Mouse (Mus musculus): ENCODE data around the gene Iqsec3.

The Iqsec3 gene

DNA sequence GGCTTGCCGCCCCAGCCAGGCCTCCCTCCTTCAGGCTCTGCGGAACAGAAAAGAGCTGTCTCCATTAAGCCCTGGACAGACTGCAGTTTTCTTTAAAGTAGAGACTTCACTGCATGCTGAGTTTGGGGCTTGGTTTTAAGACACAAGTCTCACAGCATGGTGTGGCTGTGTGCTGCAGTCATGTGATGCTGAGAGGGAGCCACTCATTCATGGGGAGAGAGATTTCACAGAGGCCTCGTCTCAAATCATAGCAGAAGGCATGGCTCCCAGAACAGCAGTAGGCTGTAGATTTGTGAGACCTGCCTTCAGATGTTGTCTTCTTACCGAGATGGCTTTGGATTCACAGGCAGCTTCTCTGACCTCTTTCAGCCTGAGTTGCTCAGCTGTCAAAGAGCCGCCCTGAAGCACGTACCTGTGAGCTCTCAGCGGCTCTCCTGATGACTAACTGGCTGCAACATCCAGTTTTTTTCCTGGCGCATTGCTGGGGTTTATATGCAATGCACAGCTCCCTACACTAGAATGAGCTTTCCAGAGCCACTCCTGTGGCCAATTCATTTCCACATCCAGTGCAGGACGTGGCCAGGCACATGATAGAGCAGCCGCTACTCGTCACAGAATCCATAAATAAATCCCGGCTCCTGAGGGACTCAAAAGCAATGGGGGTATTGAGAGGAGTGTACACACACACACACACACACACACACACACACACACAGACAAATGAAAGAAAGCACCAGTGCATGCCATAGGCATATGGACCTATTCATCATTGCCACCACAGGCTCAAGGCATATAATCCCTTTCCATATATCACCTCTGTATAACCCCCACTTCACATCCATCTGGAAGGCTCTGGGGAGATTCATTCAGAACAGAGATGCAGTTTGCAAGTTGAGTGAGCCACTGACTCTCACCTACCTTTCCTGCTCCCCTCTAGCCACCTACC, 18.7 kb downstream of the Iqsec3 start:
- no peak for DNase-seq (ENCODE audit: low spot score)

GRCm38 (mm10) chr6:121453776-121454175, 19.7 kb downstream of the Iqsec3 start:
- no peak for DNase-seq (ENCODE audit: low spot score)

GRCm38 (mm10) chr6:121451703-121452102, 21.8 kb downstream of the Iqsec3 start:
- no peak for DNase-seq (ENCODE audit: low spot score)

DNA sequence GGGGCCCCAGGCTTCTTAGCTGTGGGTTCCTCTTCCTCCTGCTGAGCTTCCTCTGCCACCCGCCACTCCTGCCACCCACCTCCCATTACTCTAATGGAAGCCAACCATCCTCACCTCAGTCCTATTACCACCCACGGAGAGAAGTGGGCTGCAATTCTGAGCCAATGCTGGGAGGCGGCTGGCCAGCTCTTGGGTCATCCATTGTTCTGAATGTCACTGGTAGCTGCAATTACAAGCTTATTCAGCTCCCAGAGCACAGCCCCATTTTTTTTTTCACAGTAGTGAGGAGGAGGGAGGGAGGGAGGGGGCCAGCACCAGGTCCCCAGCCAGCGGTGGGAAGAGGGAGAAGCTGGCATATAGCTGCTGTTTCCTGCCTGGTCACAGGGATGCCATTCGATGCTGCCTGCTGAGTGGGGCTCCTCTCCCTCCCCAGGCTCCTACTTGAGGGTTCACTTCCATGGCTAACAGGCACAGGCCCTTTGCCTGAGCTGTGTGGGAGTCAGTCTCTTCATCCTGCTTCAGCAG, 32.7 kb downstream of the Iqsec3 start:
- DNase-seq (ENCODE audit: low spot score): no peak

DNA sequence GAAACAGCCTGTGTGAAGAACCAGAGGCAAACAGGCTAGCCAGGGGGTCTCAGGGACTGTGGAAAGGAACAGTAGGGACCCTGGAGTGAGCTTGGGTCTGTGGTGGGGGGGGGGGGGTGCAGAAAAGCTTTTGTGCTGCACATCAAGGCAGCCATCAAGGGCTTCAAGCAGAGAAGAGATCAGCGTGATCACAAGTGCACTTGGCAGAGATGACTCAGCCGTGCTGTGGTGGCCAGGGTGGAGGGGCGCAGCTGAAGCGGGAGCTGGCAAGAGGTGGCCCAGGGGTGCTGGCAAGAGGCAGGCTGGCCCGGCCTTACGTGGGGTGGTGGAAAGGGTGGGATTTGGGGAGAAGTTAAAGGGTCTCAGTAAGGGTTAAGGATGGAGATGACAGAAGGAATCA, 48.6 kb downstream of the Iqsec3 start:
- DNase-seq (ENCODE audit: low spot score): no peak

GRCm38 (mm10) chr6:121424403-121424802, 49.1 kb downstream of the Iqsec3 start:
- DNase-seq (ENCODE audit: low spot score): no peak

GRCm38 (mm10) chr6:121412558-121413297, 60.8 kb downstream of the Iqsec3 start:
- peak; percentile 39 for DNase-seq (ENCODE audit: low spot score)

DNA sequence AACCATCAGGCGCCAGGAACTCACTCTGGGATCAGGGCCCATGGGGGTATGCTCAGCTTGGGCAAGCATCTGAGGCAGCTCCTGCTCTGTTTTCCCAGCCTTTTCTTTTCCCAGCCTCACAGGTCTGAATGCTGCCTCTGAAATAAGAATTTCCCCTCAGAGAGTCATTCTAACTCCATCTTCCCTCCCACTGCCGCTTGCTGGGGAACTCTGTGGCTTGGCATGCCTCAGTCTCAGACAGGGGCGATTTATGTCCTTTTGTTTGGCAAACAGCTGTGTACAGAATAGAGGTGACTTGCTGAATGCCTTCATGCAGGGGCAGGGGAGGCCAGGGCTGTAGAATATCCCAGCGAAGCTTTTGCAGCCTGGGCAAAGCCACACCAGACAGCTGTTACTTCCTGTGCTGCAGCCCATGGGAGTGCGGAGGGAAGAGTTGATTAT, 65.9 kb downstream of the Iqsec3 start:
- DNase-seq (ENCODE audit: low spot score): peak; percentile 28

DNA sequence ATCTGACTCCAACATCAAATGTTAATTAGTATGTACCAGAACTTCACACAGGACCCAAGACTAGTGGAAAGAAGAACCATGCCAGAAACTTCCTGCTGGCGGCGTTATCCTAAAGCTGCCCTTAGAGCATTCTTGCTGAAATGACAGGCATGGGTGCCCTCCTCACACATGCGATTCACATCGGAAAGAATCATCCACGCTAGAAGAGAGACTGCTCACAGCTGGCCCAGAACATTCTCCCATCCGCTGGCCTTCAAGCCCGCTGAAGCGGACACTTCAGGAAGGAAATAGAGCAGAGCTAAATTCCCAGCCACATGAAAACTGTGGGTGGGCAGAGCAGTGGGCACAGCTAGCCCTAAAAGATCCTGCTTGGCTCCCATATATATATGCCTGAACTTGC, 68.2 kb downstream of the Iqsec3 start:
- DNase-seq (ENCODE audit: low spot score): no peak

GRCm38 (mm10) chr6:121402661-121403244, 70.7 kb downstream of the Iqsec3 start:
- no peak for DNase-seq (ENCODE audit: low spot score)

GRCm38 (mm10) chr6:121401826-121402660, 71.4 kb downstream of the Iqsec3 start:
- DNase-seq (ENCODE audit: low spot score): no peak

GRCm38 (mm10) chr6:121401140-121401539, 72.3 kb downstream of the Iqsec3 start:
- no peak for DNase-seq (ENCODE audit: low spot score)

DNA sequence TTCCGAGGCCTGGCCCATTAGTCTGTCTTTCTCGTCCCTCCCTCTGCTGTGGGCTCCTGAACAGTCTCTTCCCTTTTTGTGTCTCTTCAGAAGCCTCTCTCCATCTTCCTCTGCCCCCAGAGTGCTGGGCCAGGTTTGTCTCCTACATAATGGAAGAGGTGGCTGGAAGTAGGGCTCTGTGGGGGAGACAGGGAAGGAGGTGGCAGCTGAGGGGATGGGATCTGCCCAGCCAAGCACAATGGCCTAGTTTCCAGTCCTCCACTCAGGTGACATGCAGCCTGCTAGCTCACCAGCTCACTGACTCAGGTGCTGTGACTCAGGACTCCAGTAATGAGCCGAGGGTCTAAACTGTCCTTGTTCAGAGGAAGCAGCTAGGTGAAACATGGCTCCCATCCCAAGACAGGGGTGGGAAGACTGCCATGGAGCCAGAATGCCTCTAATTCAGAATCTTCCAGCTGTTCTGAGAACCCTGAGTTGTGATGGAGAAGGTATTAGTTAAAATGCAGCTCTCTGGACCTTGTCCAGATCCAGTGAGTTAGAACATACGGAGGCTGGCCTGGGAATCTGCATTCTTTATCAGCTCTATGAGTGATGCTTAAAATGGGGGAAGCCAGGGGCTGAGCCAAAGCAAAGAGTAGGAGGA, 80.7 kb downstream of the Iqsec3 start:
- no peak for DNase-seq (ENCODE audit: low spot score)

DNA sequence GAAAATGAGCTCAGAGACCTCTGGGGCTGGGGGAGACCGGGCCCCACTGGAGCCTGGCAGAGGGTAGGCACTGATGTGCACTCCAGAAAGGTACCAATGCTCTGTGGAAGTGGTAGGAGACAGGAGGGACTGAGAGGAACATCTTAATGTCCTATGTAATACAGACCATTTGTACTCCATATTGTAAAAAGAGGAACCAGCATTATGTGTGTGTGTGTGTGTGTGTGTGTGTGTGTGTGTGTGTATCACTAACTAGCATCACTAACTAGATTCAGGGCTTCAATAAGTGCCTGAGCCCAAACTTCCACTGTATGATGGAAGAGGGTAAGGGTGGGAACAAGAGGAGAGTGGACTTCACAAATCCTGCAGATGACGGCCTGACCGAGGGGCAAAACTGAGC, 88.1 kb downstream of the Iqsec3 start:
- DNase-seq (ENCODE audit: low spot score): no peak

- no peak for DNase-seq (ENCODE audit: low spot score)
Measured at GRCm38 (mm10) chr6:121382071-121382470, 91.4 kb downstream of the Iqsec3 start.

DNA sequence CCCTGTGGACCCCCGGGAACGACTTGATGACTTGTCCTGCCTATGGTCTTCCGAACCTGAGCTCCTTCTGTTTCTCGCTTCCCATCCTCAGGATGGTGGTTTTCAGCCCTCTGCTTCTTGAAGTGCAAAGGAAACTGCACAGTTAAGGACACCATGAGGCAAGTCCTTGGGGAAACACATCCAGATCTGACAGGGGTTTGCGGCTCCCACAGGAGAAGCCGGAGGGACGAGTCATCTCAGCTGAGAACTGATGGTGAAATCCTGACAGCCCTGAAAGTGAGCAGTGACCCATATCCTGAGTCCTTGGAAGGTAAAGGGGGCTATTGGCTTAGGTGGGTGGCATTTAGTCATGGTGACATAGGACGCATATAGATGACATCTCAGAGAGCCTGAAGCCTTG, 92.9 kb downstream of the Iqsec3 start:
- no peak for DNase-seq (ENCODE audit: low spot score)

GRCm38 (mm10) chr6:121378256-121378655, 95.2 kb downstream of the Iqsec3 start:
- no peak for DNase-seq (ENCODE audit: low spot score)

- no peak for DNase-seq (ENCODE audit: low spot score)
Measured at GRCm38 (mm10) chr6:121376159-121376558, 97.3 kb downstream of the Iqsec3 start.

DNA sequence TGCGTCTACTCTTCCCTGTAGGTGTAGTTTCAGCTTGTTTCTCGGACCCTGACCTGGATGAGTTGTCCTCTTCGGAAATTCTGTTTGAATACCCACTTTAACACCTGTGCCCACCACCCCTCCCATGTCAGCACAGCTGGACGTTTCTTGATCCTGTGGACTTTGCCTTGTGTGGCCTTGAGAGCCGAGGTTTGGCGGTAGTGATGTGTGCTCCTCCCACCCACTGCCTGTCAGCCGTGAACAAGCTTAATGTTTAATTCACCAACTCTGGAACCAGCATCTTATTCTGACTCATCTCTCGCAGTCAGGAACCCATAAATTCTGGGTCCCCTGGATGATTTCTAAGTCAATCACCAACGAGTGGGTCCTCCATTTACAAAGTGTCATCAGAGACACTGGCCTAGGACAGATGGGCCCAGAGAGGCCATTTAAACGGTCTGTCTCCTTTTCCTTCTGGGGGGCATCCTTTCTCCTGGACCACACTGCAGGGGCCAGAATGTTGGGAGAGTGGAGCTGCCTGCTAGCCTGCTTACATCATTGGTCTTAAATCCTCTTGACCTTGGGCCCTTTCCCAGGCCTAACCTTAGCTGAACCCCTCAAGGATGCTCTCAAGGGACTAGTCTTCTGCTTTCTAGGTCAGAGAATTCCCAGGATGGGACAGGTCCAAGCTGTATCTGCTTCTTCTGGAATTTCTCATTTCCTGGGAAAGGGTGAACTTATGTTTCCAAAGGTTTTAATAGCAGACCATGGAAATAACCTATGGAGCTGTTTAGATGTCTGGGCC, 102.1 kb downstream of the Iqsec3 start:
- no peak for DNase-seq (ENCODE audit: low spot score)

DNA sequence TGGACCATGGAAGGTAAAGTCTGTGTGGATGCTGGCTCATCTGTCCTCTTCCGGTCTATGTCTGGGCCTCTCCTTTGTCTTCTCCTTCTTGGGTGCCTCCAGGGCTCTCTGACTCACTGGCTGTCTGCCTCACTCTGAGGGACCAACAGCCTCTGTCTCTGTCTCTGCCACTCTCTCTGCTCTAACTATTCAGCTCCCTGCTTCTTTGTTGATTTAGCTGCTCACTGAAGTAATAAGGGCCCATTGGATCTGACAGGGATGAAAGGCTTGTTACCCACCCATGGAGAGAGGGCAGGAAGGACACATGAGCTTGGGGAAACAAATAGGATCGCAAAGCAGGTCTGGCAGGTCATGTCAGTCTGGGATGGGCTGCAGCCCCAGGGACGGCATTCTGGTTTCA, 106.4 kb downstream of the Iqsec3 start:
- no peak for DNase-seq (ENCODE audit: low spot score)

Data from embryo, embryonic 10.5 days (tissue).